ENCODE assay signal across 19 mouse cellular contexts in the genomic region with DNA sequence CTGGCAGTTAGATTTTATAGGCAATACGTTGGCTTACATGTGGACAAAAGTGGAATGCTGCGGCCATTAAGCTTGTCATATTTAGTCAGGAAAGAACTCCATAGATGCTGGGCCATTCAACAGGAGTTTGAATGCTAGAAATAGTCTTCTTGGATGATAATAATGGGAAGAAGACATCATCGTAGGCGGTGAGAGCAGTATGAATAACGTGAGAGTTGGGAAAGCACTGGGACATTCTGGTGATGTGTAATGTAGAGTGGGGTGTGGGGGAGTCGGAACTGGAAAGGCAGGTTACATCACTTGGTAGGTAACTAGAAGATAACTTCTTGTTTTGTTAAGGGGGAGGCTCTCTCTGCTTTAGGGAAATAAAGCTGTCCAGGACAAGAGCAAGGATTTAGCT.
"Had no signal": no experiment of that assay in that cellular context is flagged by ENCODE, and none has a peak within 500 bp of the region (broad histone marks: within the 10 kb centered on the region; RNA-seq: fewer than 3 reads in every experiment).

No protein-coding gene starts in this region.

- H3K4me3 ChIP-seq: liver, embryonic 13.5 days; liver, embryonic 15.5 days; lung, embryonic 15.5 days; megakaryocyte, embryonic 14.5 days; midbrain, embryonic 12.5 days; midbrain, embryonic 15.5 days; neural tube, embryonic 12.5 days; stomach, embryonic 15.5 days had no signal

- ATAC-seq: liver, postnatal 0 days; lung, postnatal 0 days; midbrain, embryonic 15.5 days had no signal

- DNase-seq: liver, embryonic 13.5 days; liver, postnatal 0 days; lung, adult 2 months; lung, postnatal 14 days; lung, postnatal 36 days; right cerebral cortex, postnatal 25 days; thymus, adult 18-20 months; thymus, postnatal 14 days; thymus, postnatal 36 days had no signal

- H3K4me1 ChIP-seq: liver, embryonic 13.5 days; liver, embryonic 15.5 days; lung, embryonic 15.5 days; midbrain, embryonic 12.5 days; midbrain, embryonic 15.5 days; neural tube, embryonic 12.5 days; stomach, embryonic 15.5 days had no signal

- H3K9ac ChIP-seq: liver, embryonic 13.5 days; liver, embryonic 15.5 days; liver, postnatal 0 days; lung, embryonic 15.5 days; midbrain, embryonic 12.5 days; midbrain, embryonic 15.5 days; neural tube, embryonic 12.5 days; stomach, embryonic 15.5 days had no signal

- H3K27me3 ChIP-seq: liver, embryonic 13.5 days; liver, embryonic 15.5 days; lung, embryonic 15.5 days; megakaryocyte, embryonic 14.5 days; midbrain, embryonic 12.5 days; midbrain, embryonic 15.5 days; neural tube, embryonic 12.5 days; stomach, embryonic 15.5 days had no signal

- H3K9me3 ChIP-seq: liver, embryonic 13.5 days; liver, embryonic 15.5 days; lung, embryonic 15.5 days; midbrain, embryonic 12.5 days; midbrain, embryonic 15.5 days; neural tube, embryonic 12.5 days; stomach, embryonic 15.5 days had no signal

- H3K4me2 ChIP-seq: liver, embryonic 13.5 days; liver, embryonic 15.5 days; lung, embryonic 15.5 days; midbrain, embryonic 12.5 days; midbrain, embryonic 15.5 days; neural tube, embryonic 12.5 days; stomach, embryonic 15.5 days had no signal

- H3K27ac ChIP-seq: liver, embryonic 13.5 days; liver, embryonic 15.5 days; lung, embryonic 15.5 days; macrophage; midbrain, embryonic 12.5 days; midbrain, embryonic 15.5 days; neural tube, embryonic 12.5 days; stomach, embryonic 15.5 days; stomach, postnatal 0 days had no signal

- H3K36me3 ChIP-seq: liver, embryonic 13.5 days; liver, embryonic 15.5 days; lung, embryonic 15.5 days; midbrain, embryonic 12.5 days; midbrain, embryonic 15.5 days; neural tube, embryonic 12.5 days; stomach, embryonic 15.5 days had no signal
